In genomic region chr5:98069191-98069590, GRCm38 (mm10) we compare ENCODE assay signal across 17 mouse cellular contexts.
"Had no signal": no experiment of that assay in that cellular context is flagged by ENCODE, and none has a peak within 500 bp of the region (broad histone marks: within the 10 kb centered on the region; RNA-seq: fewer than 3 reads in every experiment).

No protein-coding gene starts in this region.

- H3K4me3 ChIP-seq: layer of hippocampus, adult 2 months; limb, embryonic 12.5 days; liver, embryonic 13.5 days; lung, embryonic 15.5 days; megakaryocyte, embryonic 14.5 days; midbrain, embryonic 15.5 days; neural tube, embryonic 12.5 days; stomach, embryonic 15.5 days had no signal

- H3K4me2 ChIP-seq: limb, embryonic 12.5 days; liver, embryonic 13.5 days; lung, embryonic 15.5 days; midbrain, embryonic 11.5 days; midbrain, embryonic 15.5 days; neural tube, embryonic 12.5 days; stomach, embryonic 15.5 days had no signal

- H3K27ac ChIP-seq: layer of hippocampus, adult 2 months; limb, embryonic 12.5 days; liver, embryonic 13.5 days; lung, embryonic 15.5 days; macrophage; midbrain, embryonic 15.5 days; neural tube, embryonic 12.5 days; stomach, embryonic 15.5 days had no signal

- ATAC-seq: liver, postnatal 0 days; midbrain, embryonic 15.5 days had no signal

- H3K36me3 ChIP-seq: limb, embryonic 12.5 days; liver, embryonic 13.5 days; lung, embryonic 15.5 days; midbrain, embryonic 15.5 days; neural tube, embryonic 12.5 days; stomach, embryonic 15.5 days had no signal

- H3K4me1 ChIP-seq: limb, embryonic 12.5 days; liver, embryonic 13.5 days; lung, embryonic 15.5 days; megakaryocyte, embryonic 14.5 days; midbrain, embryonic 15.5 days; neural tube, embryonic 12.5 days; stomach, embryonic 15.5 days had no signal

- H3K27me3 ChIP-seq: limb, embryonic 12.5 days; liver, embryonic 13.5 days; lung, embryonic 15.5 days; megakaryocyte, embryonic 14.5 days; midbrain, embryonic 15.5 days; neural tube, embryonic 12.5 days; stomach, embryonic 15.5 days had no signal

- H3K9ac ChIP-seq: limb, embryonic 12.5 days; liver, embryonic 13.5 days; liver, postnatal 0 days; lung, embryonic 15.5 days; midbrain, embryonic 15.5 days; neural tube, embryonic 12.5 days; stomach, embryonic 15.5 days had no signal

- DNase-seq: kidney, postnatal 4 days; liver; liver, embryonic 13.5 days; liver, postnatal 0 days; lung, postnatal 14 days; retina, postnatal 1 day; thymus, adult 2 months; thymus, postnatal 25 days had no signal

- H3K9me3 ChIP-seq: limb, embryonic 12.5 days; liver, embryonic 13.5 days; lung, embryonic 15.5 days; megakaryocyte, embryonic 14.5 days; neural tube, embryonic 12.5 days; stomach, embryonic 15.5 days had no signal
